Mouse (Mus musculus) erythroid progenitor cell, adult 5-6 weeks (primary cell): ENCODE data around the gene Stambpl1. TPM values are rescaled to one million over a fixed set of nuclear protein-coding genes. Genes with fewer than 3 reads are reported as not detected.

Source experiments
- ATAC-seq: replicated peaks from 2 replicates; pipeline ENCODE4 v1.8.0; 2016; ENCODE audit warnings: moderate number of reproducible peaks, mild to moderate bottlenecking, moderate TSS enrichment, inconsistent platforms; ENCODE audit not compliant: poor library complexity, low FRiP score, severe bottlenecking
- total RNA-seq, 2 experiments: library from RNA; stranded (forward) in 1 of 2; stranded (reverse) in 1 of 2; fragments of 150-400 nt in 1 of 2; fragments of 186-747, 209-891 nt in 1 of 2; gene quantifications; 2 replicates each; pipeline versions ENCODE4 v1.2.3 to v1.2.4; 2015 to 2017; ENCODE audit warnings: low replicate concordance in 2 of 2

Stambpl1 gene
- total RNA-seq, 2 experiments from 2014 or later, result 2.7 to 9.2 TPM

GRCm38 (mm10) chr19:34231596-34231995 is 39.6 kb downstream of the Stambpl1 start:
- no peak for ATAC-seq

DNA sequence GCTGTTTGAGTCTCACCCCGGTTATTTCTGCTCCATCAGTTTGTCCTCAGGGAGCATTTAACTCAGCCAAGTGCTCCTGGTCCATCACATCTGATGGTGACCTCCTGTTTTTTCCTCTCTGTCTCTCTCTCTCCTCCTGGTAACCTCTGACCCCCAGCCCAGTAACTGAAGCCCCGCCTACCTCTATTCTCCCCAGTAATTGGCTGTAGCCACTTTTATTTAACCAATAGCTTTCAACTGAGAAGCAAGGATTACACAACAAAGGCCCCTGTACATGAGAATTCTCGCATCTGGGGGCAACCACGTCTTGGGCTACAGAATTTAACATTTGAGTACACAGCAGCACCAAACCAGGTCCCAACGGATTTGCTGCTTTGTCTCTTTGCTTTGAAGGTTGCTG is 40.3 kb downstream of the Stambpl1 start:
- ATAC-seq, result no peak

- ATAC-seq, result no peak
Observed at GRCm38 (mm10) chr19:34233944-34234343, 41.9 kb downstream of the Stambpl1 start.

DNA sequence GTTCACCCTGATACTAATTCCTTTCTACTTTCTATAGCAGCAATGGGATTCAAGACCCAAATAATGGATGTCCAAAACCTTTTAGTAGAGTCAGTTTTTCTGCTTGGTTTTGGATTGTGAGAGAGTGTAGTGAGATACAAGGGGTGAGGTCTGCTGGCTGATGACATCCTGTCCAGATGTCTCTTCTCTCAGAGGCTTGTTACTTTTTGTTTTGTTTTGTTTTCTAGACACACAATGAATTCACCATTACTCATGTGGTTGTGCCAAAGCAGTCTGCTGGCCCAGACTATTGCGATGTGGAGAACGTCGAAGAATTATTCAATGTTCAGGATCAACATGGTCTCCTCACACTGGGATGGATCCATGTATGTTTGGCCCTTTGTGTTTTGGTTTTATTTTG is 44.0 kb downstream of the Stambpl1 start:
- no peak for ATAC-seq

DNA sequence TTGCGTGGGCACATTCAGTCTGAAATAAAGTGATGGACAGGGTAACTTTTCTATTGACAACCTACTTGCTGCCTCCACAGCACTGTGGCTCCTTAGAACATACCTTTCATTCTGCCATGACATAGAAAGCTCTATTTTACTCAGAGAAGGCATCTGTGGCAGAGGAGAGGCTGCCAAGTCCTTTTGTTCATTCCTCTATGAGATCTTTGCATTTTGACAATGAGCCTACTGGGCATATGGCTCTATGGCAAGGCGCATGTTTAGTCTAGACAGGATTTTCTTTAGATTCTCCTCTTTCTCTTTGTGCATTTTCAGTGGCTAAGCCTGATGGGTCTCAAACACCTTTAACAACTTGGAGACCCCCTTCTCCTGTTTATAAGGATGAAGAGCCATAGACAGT is 45.7 kb downstream of the Stambpl1 start:
- no peak for ATAC-seq

DNA sequence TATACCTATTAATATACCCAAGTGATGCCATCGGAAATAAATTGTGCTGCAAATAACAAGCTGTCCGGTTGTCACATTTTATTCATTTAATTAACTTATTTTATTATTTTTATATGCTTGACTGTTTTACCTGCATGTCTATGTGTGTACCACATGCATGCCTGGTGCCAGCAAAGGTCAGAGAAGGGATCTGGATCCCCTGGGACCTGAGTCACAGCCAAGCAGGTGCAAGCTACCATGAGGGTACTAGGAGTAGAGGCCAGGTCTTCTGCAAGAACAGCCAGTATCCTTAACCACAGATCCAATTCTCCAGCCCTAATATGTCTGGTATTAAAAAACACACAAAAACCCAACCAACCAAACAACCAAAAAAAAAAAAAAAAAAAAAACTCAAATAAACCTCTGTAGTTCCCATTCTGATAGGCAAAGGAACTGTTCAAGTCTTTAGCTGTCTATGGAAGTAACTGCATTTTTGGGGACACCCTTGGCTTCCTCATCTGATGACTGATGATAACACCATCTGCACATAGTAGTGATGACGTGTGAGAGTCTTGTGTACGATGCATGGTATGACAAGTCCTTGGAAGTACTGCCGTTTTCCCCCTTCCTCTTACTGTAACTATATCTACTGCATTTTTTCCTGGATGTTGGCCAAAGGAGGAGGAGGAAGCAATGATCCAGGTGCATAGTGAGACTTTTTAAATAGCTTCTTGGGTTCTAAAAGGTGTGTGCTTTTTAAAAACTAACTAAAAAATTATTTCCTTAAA is 48.4 kb downstream of the Stambpl1 start:
- no peak for ATAC-seq

GRCm38 (mm10) chr19:34241247-34241915 is 49.4 kb downstream of the Stambpl1 start:
- no peak for ATAC-seq

DNA sequence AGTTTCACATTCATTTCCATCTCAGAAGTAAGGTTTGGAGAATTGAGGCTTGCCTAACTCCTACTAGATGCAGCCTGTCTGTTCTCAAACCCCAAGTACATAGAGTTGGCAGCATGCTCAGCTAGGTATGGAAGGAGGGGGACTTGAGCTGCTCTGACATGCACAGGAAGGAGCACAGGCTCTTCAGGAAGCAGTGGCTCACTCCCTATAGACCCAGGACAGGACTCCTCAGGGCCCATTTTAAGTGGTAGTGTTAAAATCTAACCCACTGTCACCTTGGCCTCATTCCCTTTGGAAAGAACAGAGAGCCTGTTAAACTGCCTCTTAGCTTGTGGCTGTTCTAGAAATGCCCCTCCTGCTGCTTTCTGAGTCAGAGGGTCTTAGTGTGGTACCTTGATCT is 50.9 kb downstream of the Stambpl1 start:
- no peak for ATAC-seq

- ATAC-seq, result 0 out of 2 replicates have a peak, but pooled peaks have one; percentile 41
Observed at GRCm38 (mm10) chr19:34244056-34244455, 52.0 kb downstream of the Stambpl1 start.

DNA sequence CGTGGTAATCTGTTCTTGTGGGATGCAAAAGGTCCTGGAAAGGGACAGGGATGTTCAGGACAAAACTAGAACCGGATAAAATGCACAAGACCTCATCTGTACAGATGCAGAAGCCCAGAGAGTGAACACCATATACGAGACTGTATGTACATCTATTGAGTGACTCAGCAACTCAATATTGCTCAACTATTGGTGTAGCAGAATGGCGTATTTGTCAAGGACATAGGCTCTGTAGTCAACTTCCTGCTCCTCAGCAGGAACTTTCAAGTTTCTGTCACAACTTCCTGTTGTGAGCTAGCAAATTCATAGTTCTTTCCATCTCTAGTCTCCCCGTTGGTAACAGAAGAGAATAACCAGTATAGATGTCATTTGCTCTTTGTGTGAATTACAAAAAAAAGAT is 56.5 kb downstream of the Stambpl1 start:
- no peak for ATAC-seq

GRCm38 (mm10) chr19:34250621-34251020 is 58.6 kb downstream of the Stambpl1 start:
- ATAC-seq, result no peak

DNA sequence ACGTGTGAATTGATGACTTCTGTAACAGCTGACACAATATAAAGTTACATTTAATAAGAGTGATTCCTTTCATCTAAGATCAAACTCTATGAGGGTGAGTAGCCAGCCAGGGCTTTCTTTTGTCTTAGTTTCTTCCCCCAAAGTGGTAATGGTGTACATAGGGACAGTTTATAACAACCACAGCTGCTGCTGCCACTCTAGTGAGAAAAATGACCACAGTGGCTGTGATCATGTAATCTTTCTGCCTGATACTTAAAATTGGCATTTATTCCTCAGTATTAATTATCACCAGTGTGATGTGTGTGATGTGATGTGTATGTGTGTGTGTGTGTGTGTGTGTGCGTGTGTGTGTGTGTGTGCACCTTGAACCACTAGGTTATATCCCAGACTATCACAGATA is 59.9 kb downstream of the Stambpl1 start:
- no peak for ATAC-seq

DNA sequence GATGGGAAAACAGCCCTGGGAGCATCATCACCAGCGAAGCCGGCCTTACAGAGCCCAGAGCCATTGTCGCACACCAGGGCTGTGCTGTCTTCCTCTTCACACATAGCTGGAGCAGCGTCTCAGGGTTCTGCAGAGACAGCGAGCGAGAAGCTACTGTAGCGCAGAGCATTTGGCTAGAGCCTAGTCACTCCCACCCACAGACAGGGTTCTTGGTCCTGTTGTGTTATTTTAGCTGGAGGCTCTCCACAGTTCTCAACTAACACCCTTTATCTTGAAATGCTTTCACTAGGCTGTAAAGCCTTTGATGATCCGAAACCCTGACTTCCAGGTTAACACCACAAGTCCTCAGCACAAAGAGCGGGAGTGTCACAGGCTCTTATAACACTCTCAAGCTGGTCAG is 60.4 kb downstream of the Stambpl1 start:
- ATAC-seq, result no peak

DNA sequence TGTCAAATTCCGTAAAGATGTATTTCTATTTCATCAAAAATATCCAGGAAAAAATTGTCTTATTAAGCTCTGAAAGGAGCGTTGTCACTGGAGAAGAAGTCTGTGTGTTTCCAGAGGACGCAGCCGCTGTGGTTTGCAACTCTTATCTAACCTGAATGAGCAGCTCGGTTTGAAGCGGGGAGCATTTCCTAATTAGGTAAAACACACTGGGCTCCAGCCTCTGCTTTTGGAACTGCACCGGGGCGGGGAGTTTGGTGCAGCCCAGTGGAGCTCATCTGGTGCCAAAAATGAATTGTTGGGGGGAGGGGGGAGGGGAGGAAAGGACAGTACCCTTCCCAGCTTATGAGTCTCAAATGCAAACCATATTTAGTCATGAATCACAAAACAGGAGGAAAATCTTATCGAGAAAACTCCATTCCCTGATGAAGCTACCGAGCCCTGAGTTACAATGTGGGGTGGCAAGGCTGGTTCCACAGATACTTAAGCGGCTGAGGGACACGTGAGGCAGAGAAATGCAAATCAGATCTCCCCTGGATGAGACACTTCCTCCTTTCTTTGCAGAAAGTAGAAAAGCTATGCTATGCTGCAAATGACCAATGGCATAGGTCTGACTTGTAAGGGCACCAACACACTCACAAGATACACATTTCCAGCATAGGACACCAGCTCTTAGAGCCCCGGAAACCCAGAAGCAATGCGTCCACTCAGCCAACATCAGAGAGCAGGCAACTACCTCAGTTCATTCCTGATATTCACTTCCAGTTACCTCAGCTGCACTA is 62.3 kb downstream of the Stambpl1 start:
- no peak for ATAC-seq

GRCm38 (mm10) chr19:34254880-34255681 is 63.1 kb downstream of the Stambpl1 start, which contains the start of gene Acta2:
TSS of gene Acta2 (minus strand) at chr19:34255590.
- no peak for ATAC-seq

DNA sequence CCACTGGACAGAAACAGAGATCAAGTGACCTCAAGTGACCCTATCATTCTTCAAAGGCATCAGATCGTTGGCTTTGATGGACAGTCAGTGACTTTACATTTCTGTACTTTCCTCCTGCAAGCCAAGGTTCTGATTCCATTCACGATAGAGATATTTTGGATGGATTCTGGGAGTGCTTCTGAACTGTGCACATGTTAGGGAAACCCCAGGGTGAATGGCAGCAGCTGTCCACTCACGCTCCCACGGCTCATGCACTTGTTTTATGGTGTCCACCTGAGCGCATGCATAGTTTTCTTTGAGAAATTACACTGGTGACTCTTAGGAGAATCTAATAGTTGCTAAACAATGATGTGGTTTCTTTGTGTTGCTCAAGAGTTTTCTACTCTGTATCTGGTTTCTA is 64.1 kb downstream of the Stambpl1 start:
- ATAC-seq, result no peak

- ATAC-seq, result no peak
Observed at GRCm38 (mm10) chr19:34256936-34257335, 64.9 kb downstream of the Stambpl1 start.

DNA sequence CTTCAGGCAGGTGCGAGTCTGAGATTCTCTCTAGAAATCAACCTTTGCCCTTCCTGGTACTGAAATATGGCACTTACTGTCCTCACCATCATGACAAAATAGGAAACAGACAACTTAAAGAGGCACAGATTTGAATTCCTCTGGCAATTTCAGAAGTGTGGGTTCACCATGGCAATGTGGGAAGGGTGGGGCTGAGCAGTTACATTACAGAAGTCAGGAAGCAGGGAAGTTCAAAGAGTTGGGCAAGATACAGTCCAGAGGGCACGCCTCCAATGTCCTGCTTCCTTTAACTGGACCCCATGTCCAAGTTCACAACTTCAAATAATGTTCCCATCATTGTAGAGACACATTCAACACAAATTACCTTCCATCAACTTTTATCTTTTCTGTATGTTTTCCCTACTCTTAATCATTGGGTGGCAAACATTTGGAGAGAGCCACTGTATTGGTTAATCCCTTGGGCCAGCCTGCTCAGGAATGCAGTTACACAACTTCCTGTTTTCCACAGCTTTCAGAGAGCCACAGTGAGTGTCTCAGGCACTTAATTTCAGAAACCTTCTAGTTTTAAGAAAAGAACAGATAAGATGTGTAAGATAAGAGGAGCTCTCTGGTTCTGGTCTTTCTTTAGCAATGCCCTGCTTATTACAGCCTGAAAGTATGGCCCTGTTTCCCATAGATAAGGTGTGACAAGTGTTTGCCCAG is 70.4 kb downstream of the Stambpl1 start:
- ATAC-seq, result no peak

DNA sequence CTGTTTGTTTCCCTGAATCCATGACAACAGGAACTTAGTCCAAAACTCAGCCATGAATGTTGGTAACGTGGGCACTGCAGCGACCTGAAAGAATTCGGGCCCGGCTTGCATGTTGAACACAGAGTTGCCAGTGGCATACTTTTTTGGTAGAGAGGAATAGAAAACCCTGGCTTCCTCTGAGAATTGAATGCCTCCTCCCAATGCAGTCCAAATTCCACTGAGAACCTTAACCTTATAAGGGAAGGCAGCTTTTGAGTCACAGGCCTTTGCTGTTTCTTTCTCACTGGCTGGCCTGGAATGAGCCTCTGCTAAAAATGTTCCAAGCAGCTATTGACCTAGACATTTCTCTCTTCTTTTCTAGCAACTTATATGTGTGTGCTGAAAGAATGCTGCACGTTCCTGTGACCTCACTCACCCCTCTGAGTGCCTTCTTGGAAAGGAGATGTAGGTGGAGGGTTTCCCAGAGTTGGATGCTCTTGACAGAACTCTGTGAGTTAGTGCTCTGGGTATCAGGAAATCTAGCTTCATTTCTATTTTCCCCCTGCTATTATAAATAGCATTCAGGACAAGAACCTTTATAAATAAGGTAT is 73.7 kb downstream of the Stambpl1 start:
- no peak for ATAC-seq
